Mouse (Mus musculus): ENCODE data around the gene Gm7929. TPM values are rescaled to one million over a fixed set of nuclear protein-coding genes. Genes with fewer than 3 reads are reported as not detected.

Gm7929 gene
- polyA plus RNA-seq (2012; rRNA removed): not detected in 2 replicates

GRCm38 (mm10) chr14:41750514-41750913, at the start of gene Gm7929:
TSS of gene Gm7929 (minus strand) at chr14:41750614.

GRCm38 (mm10) chr14:41772341-41772740, 21.9 kb upstream of the Gm7929 start, which contains the start of gene Gm47189:
TSS of gene Gm47189 (minus strand) at chr14:41772441.

GRCm38 (mm10) chr14:41701785-41702184, 48.6 kb downstream of the Gm7929 start, which contains the start of gene Gm8068:
TSS of gene Gm8068 (minus strand) at chr14:41701885.

Other genes with a start within 250 kb of the Gm7929 start
- not detected in 2 replicates for gene Gm7970, start 195.0 kb downstream of the Gm7929 start, polyA plus RNA-seq (2012; rRNA removed)
- gene 1700049E17Rik2, start 177.4 kb downstream of the Gm7929 start, polyA plus RNA-seq (2012; rRNA removed): not detected in 2 replicates
- gene Gm3072, start 126.0 kb downstream of the Gm7929 start, polyA plus RNA-seq (2012; rRNA removed): not detected in 2 replicates
- gene Gm3676, start 104.1 kb downstream of the Gm7929 start, polyA plus RNA-seq (2012; rRNA removed): not detected in 2 replicates
- gene Gm8068, start 48.7 kb downstream of the Gm7929 start, polyA plus RNA-seq (2012; rRNA removed): not detected in 2 replicates
- not detected in 2 replicates for gene Gm47189, start 21.8 kb upstream of the Gm7929 start, polyA plus RNA-seq (2012; rRNA removed)
- not detected in 2 replicates for gene Gm7980, start 156.7 kb upstream of the Gm7929 start, polyA plus RNA-seq (2012; rRNA removed)
- not detected in 2 replicates for gene 1700049E17Rik1, start 174.3 kb upstream of the Gm7929 start, polyA plus RNA-seq (2012; rRNA removed)
- not detected in 2 replicates for gene 1700024B05Rik, start 193.4 kb upstream of the Gm7929 start, polyA plus RNA-seq (2012; rRNA removed)
- not detected in 2 replicates for gene Gm6401, start 217.3 kb upstream of the Gm7929 start, polyA plus RNA-seq (2012; rRNA removed)
- gene Gm3543, start 232.7 kb upstream of the Gm7929 start, polyA plus RNA-seq (2012; rRNA removed): not detected in 2 replicates